Mouse (Mus musculus): ENCODE data around the gene Tenm4.

Gene Tenm4

DNA sequence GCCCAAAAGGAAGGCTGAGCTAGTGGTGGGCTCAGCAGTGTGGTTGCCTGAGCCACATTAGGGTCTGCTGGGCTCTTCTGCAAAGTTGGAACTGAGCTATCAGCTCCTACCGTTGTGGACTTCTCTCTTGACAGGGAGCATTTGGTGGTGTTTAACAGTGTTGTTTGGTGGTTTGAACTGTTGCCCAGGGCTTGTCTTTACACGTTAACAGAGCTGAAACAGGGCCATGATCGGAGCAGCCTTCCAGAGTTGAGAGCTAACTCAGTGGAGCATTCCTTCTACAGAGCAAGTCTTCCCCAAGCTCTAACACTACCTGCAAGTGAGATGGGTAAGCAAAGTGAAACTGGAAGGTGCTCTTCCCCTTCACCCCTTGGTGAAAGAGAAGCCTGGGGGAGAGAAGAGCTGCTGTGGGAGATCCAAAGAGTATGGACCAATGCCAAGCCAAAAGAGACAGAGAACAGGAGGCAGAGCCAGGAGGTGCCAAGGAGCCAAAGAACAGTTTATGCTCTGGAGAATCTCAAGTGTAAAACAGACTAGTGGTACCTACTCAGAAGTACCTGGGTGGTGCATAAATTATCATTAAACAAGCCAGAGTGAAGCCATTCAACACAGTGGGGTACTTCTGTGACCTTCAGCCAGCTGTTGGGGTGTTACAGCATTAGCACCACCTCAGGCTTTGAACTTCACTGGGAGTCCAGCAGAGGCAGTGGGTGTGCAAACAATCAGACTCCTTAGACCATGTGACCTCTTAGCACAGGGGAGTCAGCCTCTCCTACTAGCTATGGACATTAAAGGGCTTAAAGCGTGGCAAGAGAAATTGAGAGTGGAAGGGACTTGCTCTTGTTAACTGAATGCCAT, 71.5 kb downstream of the Tenm4 start:
- DNase-seq (ENCODE audit: low spot score): no peak

GRCm38 (mm10) chr7:96244796-96245195, 73.8 kb downstream of the Tenm4 start:
- no peak for DNase-seq (ENCODE audit: low spot score)

DNA sequence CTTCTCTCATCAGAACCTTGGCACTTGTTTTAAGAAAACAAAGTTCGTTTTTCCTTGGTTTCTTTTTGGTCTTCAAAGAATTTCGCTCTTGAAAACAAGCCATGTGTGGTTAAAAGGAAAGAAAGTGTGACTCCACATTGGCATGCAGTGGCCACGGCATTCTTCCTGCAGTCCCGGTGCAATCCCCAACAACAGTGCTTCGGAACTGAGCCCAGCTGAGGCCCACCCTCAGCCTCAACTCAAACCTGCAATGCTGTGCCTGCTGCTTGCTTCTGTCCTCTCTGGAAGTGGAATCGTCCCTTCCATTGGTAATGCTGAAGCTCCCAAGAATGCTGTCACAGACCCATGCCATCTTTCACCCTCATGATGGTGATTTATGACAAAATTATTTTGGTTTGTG, 88.6 kb downstream of the Tenm4 start:
- no peak for DNase-seq (ENCODE audit: low spot score)

GRCm38 (mm10) chr7:96262182-96262581, 91.1 kb downstream of the Tenm4 start:
- DNase-seq (ENCODE audit: low spot score): no peak

DNA sequence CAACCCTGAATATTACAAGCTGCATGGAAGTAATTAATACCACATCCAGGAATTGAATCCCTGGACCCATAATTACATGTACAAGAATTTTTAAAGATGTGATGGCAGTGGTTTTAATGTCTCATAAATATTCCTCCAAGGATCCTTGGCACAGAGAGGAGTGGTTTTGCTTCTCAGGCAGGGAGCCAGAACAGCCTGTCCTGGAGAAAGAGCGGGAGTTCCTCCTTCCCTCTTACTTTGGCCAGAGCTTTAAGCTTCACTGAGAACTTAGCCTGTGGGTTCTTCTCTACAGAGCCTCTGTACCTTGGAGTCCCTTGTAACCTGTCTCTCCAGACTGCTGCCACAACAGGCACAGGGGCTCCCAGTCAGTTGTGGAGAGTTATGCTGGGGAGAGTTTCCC, 94.9 kb downstream of the Tenm4 start:
- no peak for DNase-seq (ENCODE audit: low spot score)

GRCm38 (mm10) chr7:96267266-96267665, 96.2 kb downstream of the Tenm4 start:
- DNase-seq (ENCODE audit: low spot score): peak; percentile 16

DNA sequence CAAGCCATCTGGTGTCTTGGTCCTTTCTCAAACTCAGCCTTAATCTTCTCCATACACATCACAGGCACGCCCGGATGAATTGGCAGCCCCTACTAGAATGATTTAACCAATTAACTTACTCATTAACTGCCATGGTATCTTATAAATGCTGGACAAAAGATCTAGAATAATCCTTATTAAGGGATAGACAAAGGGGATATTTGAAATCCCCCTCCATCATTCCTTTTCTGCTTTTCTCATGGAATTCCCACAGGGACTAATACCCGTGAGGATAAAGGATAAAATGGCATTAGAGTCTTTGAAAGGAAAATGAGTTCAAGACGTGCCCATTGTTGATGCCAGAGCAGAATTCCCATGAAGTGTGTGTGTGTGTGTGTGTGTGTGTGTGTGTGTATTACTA, 99.6 kb downstream of the Tenm4 start:
- no peak for DNase-seq (ENCODE audit: low spot score)

DNA sequence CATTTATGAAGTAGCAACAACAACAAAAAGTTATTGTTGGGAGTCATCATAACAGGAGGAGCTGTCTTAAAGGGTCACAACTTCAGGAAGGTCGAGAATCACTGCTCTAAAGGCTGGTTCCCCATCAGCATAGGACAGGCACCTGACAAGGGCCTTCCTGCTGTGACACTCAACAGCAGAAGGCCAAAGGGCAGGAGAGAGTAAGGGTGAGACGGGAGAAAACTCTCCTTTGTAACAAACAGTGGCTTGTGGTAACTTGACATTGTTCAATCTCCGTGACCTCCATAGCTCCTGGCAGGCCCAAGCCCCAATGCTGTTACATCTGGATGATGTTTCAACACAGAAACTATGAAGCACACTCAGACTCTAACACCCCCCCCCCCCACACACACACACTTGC, 101.0 kb downstream of the Tenm4 start:
- no peak for DNase-seq (ENCODE audit: low spot score)

DNA sequence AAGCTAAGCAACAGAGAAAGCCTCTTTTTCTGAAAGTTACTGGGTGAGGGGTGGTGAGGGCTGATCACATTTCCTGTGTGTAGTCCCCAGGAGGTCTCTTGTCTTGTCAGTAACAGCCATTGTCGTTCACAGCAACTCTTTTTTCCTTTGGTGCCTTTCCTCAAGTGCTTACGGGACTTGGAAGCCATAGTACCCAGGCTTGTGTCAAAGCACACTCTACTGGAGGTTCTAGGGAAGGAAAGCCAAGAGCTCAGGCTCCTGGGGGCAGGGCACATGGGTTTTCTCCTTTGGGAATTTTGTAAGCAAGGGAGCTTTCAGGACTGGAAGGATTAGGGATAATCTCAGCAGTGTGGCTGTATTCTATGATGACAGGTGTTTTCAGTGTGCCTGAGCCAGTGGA, 103.4 kb downstream of the Tenm4 start:
- no peak for DNase-seq (ENCODE audit: low spot score)

- DNase-seq (ENCODE audit: low spot score): no peak
Observed at GRCm38 (mm10) chr7:96277550-96277949, 106.5 kb downstream of the Tenm4 start.

- DNase-seq (ENCODE audit: low spot score): no peak
Observed at GRCm38 (mm10) chr7:96278378-96278777, 107.3 kb downstream of the Tenm4 start.

DNA sequence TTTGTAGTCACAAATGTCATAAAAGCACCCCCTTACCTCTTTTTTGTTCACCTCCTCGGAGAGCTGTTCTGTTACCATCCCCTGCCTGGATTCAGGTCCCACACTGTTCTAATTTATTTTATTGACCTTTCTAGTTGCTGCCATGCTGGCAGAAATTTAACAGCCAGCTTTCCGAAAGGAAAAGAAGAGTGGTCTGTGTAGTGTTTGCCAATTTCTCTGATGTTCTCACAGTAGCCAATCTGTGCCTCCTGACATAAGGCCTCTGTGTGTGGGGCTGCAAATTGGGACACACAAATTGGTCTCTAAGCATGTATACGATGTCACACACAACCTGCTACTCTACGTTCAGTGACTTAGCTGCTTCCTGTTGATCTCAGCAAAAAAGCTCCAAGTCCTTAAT, 109.7 kb downstream of the Tenm4 start:
- DNase-seq (ENCODE audit: low spot score): no peak

- no peak for DNase-seq (ENCODE audit: low spot score)
Observed at GRCm38 (mm10) chr7:96290576-96290975, 119.5 kb downstream of the Tenm4 start.

GRCm38 (mm10) chr7:96295959-96296358, 124.9 kb downstream of the Tenm4 start:
- DNase-seq (ENCODE audit: low spot score): no peak

DNA sequence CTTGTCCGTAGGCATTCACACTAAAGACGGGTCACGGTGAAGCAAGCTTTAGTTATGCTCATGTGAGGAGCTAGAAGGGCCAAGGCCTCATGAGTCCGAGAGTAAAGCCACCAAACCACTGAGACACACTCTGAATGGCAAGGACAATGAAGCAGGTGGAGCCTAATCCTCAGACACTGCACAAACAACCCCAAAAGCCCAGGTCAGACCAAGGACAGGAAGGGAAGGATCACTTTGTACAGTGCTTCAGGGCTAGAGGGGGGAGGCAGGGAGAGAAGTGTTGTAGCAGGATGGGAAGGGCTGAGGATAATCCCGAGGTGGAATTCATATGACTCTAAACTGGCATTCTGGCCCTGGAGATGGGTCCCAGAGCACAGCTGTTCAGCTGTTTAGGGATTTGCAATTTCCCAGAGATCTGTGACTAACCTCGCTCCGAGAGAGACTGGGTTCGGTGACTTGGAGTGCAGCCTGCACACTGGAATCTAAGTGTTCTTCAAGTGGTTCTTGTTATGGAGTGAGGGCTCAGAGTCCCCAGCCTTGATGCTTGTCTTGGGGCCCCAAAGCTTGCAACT, 129.9 kb downstream of the Tenm4 start:
- no peak for DNase-seq (ENCODE audit: low spot score)

DNA sequence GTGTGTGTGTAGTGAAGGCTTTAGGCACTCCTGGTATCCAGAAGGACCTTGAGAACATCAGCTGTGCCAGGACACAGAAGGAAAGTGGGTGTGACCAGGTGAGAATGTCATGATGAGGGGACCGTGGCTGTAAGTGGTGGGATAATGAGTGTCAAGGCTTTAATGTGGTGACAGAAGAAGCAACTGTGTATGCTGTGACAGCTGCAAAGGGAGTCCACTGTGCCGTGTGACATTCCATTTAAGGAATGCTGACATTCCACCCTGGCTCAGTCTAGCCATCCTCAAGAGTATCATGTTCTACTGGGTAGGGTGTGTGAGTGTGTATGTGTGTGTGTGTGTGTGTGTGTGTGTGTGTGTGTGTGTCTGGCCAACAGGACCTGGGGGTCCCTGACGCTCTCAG, 130.8 kb downstream of the Tenm4 start:
- DNase-seq (ENCODE audit: low spot score): no peak

GRCm38 (mm10) chr7:96303963-96304362, 132.9 kb downstream of the Tenm4 start:
- no peak for DNase-seq (ENCODE audit: low spot score)

DNA sequence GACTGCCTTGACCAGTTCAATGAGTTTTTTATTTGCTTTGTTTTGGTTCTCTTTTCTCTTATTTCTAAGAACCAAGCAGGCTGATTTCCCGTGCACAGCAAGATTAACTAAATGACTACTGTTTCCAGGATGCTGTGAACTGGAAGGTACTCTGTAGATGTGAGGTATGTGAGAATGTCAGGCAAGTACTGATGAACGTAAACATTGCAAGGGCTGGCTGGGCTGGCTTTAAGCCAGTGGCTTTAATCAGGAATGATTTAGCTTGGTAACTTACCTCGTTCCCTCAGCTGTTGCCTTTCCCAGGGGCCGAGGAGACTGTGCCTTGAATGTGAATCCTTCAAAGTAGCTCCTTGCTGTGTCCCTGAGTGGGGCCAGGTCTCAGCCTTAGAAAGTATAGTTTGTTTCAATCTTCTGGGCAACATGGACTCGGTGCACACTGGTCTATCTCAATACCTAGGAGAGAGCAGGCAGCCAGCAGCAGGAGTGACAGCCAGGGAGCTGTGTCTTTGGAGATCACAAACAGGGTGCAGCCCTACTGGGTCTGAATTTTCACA, 134.4 kb downstream of the Tenm4 start:
- DNase-seq (ENCODE audit: low spot score): no peak

- DNase-seq (ENCODE audit: low spot score): no peak
Observed at GRCm38 (mm10) chr7:96308106-96308505, 137.1 kb downstream of the Tenm4 start.

DNA sequence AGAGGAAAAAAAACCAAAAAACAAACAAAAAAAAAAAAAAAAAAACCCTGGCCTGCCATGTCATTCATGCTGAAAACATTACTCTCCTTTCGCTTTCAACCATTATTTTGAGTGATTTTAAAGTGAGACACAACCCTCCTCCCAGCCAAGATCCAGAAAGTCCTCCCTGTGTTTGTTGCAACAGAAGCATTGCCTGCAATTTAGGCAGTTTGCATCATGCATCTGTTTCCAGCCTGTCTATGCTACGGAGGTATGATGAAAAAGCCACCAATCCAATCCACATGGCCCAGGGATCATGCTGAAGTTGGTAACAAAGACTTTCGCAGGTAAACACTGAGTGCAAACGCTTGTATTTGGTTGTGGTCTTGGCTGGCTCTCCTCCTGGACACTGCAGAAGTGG, 158.3 kb downstream of the Tenm4 start:
- no peak for DNase-seq (ENCODE audit: low spot score)

- DNase-seq (ENCODE audit: low spot score): no peak
Observed at GRCm38 (mm10) chr7:96331186-96331585, 160.1 kb downstream of the Tenm4 start.

GRCm38 (mm10) chr7:96334361-96334760, 163.3 kb downstream of the Tenm4 start:
- DNase-seq (ENCODE audit: low spot score): no peak

- no peak for DNase-seq (ENCODE audit: low spot score)
Observed at GRCm38 (mm10) chr7:96336376-96336775, 165.3 kb downstream of the Tenm4 start.

- no peak for DNase-seq (ENCODE audit: low spot score)
Observed at GRCm38 (mm10) chr7:96340826-96341225, 169.8 kb downstream of the Tenm4 start.

All from lung, postnatal 25 days (tissue).